Mouse (Mus musculus): Measurements from ENCODE around the gene Fbxl17. TPM values are rescaled to one million over a fixed set of nuclear protein-coding genes. Genes with fewer than 3 reads are reported as not detected.

The Fbxl17 gene
- 10 to 100 TPM; 15.4 to 15.5 TPM for total RNA-seq (2023)

DNA sequence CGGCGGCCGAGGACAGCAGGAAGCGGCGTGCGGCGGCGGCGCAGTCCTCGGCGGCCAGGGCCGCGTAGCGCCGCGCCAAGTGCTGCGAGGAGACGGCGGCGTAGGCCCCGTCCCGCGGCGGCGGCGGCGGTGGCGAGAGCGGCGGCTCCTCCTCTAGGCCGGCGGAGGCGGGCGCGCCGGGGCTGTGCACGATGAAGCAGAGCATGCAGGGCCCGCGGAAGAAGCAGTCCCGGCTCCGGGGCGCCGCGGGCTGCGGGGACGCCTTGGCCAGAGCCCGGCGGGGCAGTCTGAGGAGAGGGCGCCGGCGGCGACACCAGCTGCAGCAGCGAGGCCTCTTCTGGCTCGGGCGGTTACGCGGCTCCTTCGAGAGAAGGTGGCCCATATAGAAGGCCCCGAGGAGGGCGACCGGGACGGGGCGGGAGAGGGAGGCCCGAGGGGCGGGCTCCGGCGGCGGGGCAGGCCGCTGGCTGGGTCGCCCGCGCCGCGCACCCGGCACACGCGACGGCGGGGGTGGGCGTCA, at the start of gene Fbxl17:
Gene Fbxl17, minus strand, starts transcription at position 382 of the 520 bp plus-strand sequence.

